Mouse (Mus musculus) T-helper 17 cell (primary cell): ENCODE measurements around the gene Incenp.
"Not testable (repeated sequence)": the region's sequence is repeated elsewhere in the genome, so short reads cannot be mapped to it uniquely, and the experiment has no call there.

ENCODE experiments used
- in situ Hi-C, 2 experiments: fragments of 300-600 bp; cut with MboI, MseI; formaldehyde crosslinking; loops; 1 replicate in 1 of 2; 2 replicates in 1 of 2; pipeline ENCODE4 v1.15.1; 2025; ENCODE audit warnings: high pct_unique_total_duplicates in 2 of 2

Gene Incenp

DNA sequence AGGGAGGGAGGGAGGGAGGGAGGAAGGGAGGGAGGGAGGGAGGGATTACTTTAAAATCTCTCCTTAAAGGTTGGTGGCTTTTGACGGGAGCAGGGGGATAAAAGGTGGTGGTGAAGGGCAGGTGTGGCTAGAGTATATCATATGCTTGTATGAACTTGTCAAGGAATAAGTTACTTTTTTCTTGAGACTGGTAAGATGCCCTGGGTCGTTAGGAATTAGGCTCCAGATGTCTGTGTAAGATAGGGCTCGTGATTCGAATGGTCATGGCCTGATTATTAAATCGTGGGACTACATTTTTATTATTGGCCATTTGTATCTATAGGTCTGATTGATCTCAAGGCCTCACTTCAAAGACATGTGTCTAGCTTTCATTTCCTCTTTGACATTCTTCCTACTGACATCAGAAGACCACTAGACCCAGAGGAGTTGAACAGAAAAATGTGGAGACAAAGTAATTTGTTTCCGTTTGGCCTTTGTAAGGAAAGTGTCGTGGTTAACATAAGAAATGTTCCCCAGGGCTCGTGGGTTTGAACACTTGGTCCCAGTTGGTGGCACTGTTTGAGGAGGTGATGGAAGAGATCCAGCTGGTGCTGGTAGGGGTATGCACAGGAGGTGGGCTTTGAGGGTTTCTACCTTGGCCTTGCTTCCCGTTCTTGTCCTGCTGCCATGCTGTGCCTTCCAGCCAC is 19.0 kb upstream of the Incenp start:
- in situ Hi-C loops = no loop called here

DNA sequence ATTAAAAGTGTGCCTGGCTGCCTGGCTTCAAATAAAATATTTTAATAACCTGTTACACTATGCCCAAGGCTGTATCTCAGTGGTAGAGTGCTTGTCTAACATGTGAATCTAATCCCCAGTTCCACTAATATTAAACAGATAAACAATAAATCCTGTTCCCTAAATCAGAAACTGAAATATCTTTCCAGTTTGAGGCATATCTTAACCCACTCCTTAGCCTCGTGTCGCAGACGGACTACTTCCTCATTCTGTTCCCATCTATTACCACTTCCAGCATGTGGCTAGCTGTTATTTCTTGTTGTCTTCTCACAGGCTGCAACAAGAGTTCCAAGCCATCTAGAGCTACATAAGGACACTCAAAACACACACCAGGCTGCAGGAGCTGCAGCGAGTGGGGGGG is 18.4 kb upstream of the Incenp start:
- in situ Hi-C loops = no loop called here

DNA sequence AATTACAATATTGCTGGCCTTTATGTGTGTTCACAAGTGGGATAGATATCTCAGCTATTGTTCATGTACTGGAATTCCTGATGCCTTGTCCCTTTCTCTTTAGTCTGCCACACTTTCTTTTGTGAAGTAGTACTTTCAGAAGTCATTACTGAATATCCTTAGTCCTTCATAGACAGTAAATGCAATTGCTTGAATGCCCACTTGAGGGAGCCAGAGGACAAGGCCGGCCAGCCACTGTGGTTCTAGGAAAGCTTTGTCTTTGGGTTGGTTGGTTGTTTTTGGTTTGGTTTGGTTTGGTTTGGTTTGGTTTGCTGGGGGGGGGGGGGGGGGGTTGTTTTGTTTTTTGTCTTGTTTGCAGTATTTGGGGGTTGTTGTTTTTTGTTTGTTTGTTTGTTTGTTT is 16.6 kb upstream of the Incenp start:
- in situ Hi-C loops = no loop called here

DNA sequence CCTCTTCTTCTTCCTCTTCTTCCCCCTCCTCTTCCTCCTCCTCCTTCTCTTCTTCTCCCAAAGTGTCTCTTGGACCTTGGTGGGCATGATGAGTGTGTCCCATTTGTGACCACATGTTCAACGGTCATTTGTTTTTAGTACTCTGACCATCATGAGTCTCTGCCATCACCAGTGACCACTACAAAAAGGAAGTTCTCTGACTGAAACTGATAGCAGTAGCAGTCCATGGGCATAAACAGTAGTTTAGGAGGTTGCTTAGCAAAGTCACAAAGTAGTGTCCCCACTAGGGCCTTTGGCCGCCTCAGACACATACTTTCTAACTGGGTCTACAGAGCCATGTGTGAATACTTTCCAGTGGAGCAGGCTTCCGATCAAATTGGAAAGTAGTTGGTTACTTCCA is 15.0 kb upstream of the Incenp start:
- in situ Hi-C loops = loop anchor here (5.0 kb wide), 3 partner anchors 78 to 278 kb away; no protein-coding TSS in a partner anchor

DNA sequence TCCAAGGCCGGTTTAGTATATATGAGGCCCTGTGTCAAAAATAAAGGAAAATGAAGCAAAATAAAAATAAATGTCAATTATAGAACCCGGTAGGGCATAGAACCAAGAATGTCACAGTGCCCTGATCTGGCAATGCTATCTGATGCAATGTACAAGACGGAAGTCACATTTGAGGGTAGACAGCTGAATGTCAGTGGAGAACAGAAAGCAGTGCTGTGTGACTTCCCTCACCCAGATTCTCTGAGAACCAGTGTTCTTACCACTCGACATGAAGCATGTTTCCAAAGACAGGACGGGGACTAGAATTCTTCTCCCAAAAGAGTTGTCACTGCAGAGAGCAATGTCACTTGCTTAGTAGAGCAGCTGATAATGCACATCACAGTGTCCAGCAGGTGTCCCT is 14.4 kb upstream of the Incenp start:
- in situ Hi-C loops = loop anchor here (5.0 kb wide), 3 partner anchors 79 to 279 kb away; no protein-coding TSS in a partner anchor

DNA sequence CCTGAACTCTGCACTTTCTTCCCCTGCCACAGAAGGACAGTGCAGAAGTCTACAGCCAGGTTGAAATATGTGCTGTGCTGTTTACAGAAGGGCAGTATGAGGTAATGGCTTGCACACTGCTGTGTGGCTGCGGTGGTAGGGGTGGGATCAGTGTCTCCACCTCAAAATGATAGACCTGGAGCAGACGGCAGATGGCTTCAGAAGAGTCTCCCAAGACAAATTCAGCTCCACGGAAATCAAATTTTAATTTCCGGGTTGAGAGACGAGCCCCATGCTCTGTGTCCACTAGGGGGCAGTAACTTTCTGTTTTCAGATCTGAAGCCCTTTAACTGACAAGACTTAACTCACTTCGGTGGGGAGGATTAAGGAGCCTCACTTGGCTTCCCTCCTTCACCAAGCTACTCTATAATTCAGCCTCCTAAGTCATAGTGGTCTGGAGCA is 12.0 kb upstream of the Incenp start:
- in situ Hi-C loops = loop anchor here (5.0 kb wide), 3 partner anchors 81 to 281 kb away; no protein-coding TSS in a partner anchor

DNA sequence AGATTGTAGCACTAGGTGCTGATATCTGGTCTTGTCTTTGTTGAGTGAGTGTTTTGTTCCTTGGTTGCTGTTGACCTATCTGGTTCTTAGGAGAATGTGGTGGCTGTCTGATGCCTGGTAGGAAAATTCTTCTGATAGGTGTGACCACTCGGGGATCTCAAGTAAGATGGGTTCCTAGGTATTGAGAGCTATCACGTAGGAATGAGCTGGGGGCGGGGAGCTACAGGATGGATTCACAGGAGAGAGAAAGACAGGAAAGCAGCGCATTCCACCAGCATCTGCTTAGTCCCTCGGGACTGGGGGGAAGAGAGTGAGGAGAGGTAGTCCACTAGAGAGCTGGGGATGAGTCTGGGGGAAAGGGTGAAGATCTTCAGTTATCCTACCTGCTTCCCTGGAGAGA is 10.0 kb upstream of the Incenp start:
- in situ Hi-C loops = no loop called here

DNA sequence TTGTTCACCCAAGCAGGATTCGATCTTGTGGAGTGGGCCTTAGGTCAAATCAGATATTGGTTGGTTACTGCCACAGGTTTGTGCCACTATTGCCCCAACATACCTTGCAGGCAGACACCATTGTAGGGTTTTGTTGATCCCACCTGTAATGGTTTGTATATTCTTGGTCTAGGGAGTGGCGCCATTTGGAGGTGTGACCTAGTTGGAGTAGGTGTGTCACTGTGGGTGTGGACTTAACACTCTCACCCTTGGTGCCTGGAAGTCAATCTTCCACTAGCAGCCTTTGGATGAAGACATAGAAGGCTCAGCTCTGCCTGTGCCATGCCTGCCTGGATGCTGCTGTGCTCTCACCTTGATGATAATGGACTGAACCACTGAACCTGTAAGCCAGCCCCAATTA is 1.3 kb upstream of the Incenp start:
- in situ Hi-C loops = not testable (repeated sequence)

DNA sequence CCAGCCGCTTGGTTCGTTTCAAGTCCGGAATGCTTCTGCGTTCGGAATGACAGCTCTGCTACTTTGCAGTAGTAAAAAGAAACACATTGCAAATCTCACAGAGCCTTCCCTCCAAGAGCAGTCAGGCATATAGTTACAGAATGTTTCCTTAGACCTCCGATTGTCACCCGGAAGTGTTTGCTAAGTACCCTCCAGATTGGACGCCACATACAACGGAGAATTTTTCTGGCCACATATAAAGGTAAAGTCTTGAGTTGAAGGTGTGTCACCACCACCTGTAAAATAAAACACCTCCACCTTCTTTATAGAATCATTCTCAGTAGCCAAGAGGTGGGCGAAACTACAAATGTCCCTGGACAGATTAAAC is 412 bp upstream of the Incenp start:
- in situ Hi-C loops = loop anchor here in 1 of 2 experiments (5.0 kb wide), 1 partner anchor 308 kb away; no protein-coding TSS in a partner anchor

DNA sequence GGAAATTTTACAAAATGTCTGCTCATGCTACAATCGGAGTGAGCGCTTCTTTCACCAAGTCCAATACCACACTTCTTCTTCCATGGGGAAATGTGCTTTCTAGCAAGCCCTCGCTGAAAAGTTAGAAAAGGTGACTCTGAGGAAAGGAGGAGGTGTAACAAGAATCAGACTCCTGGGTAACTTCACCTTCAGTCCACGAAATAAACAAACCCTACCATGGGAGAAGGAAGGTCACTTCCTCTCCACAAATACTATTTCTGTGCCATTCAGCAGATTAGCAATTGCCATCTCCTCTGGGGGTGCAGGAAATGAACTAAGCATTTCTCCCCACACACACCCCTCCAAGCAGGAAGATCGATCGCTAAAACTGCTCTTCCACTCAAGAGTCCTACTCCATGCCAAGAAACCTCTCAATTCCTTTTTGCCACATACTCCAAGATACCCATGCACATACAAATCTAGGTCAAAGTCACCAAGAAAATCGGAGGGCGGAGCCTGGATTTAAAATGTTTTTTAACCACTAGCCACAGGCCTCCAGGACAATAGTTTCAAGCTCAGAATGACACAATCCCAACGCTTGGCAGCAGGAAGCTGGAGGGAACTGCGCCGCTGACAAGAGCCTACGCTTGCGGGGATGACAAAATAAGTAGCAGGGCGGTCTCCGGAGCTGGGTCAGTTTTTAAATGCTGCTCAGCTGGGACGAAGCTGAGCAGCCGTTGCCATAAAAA is 848 bp downstream of the Incenp start:
- in situ Hi-C loops = loop anchor here in 1 of 2 experiments (5.0 kb wide), 1 partner anchor 309 kb away; no protein-coding TSS in a partner anchor

DNA sequence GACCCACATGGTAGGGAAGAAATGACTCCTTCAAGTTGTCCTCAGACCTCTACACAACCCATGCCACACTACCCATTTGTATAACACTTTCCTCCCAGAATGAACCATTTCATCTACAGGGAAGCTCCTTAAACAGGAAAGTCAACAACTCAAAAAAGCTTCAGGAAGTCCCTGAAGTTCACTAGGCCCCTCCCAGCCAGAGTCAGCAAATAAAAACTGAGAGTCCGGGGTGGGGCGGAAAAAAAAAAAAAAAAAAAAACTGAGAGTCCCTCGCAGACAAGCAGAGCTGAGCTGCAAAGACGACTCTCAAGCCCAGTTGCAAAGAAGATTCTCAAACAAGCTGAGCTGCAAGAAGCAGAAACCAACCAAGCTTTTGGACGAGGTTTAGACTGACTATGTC is 3.3 kb downstream of the Incenp start:
- in situ Hi-C loops = loop anchor here in 1 of 2 experiments (5.0 kb wide), 1 partner anchor 311 kb away; no protein-coding TSS in a partner anchor

DNA sequence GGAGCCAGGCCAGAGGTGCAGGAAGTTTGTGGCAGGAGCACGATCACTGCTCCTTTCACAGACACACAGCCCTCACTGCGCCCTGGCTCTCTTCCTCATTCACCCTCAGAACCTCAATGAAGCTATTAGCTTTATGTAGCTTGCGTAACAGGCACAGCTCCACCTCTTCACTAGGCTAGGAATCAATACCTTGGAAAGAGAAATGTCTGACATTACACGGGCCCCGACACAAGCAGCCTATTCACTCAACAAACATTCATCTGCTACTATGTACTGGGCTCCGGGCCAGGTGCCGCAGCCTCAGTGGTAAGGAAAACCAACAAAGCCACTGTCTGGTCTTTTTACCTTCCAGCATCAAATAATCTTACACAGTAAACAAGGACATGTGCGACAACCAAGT is 12.6 kb downstream of the Incenp start:
- in situ Hi-C loops = no loop called here

DNA sequence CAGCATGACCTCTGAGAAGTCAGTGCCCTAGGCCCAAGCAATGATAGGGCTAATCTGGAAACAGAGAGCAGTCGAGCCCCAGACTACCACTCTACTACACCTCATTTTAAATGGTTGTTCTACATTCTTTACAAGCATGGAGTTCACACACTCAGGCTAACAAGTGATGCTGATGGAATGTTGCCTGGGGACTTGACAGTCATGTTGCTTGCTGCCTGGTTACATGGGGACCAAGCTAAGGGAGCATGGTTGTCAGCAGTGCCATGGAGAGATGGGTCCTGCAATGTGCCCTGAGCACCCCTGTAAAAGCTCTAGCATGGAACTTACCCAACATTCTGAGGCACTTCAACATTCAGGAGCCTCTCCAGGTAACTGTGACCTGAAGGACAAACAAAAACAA is 13.0 kb downstream of the Incenp start:
- in situ Hi-C loops = no loop called here

DNA sequence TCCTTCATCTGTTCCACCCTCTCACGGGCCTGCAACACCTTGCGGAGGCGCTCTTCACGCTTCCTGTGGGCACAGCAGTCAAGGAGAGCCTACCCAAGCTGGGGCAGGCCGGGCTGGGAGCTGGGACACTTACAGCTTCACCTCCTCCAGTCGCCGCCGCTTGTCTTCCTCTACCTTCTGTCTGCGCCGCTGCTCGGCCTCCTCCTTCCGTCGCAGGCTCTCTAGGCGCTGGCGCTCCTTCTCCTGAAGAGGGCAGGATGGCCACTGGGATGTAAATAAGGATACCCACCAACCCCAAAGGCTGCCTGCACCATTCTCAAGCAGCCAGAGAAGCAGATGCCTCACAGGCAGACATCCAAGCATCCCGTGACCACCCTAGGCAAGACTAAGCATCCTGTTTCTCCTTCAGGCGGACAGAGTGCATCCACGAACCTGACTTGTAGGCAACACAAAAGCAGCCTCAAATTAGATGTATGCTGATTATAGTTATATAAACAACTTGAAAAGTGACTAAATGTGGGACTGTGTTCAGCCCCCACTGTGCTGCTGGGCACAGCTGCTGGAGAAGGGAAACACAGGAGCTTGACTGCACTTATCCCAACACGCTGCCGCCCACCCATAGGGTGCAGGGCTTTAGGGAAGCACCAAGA is 21.0 kb downstream of the Incenp start:
- in situ Hi-C loops = no loop called here

DNA sequence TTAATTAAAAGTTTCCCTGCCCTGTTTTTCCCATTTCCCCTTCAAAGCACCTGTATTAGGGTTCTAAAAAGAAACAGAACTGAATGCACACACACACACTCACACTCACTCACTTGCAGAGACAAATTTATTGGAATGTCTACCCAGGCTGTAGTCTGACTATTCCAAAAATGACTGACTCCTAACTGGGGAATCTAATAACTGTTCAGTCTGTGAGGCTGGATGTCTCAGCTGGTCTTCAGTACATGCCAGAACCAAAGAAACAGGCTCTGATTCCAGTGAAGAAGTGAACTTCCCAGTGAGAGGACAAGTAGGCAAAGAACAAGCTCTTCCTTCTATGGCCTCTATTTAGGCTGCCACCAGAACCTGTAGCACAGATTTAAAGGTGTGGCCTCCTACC is 33.9 kb downstream of the Incenp start:
- in situ Hi-C loops = loop anchor here in 1 of 2 experiments (25.0 kb wide), 1 partner anchor 1028 kb away; the partner anchor contains the start of genes AC129217.1, Bscl2 and Gng3

DNA sequence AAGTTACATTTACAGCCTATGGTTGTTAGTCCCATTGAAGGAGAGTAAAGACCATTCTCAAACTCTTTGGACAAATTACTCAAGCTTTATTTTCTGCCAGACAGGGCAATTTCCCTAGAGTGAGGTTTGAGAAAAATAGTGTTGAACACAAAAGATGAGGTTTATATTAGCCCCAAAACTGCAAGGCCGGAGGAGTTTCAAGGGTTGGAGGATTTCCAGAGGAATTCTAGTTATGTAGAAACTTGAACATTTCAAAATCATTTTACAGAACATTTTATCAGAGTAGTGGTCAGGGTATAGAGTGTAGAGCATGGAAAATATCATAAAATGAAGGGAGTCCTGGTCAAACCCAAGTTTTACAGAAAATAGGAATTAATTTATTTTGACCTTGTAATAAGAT is 34.5 kb downstream of the Incenp start:
- in situ Hi-C loops = loop anchor here in 1 of 2 experiments (25.0 kb wide), 1 partner anchor 1028 kb away; the partner anchor contains the start of genes AC129217.1, Bscl2 and Gng3

DNA sequence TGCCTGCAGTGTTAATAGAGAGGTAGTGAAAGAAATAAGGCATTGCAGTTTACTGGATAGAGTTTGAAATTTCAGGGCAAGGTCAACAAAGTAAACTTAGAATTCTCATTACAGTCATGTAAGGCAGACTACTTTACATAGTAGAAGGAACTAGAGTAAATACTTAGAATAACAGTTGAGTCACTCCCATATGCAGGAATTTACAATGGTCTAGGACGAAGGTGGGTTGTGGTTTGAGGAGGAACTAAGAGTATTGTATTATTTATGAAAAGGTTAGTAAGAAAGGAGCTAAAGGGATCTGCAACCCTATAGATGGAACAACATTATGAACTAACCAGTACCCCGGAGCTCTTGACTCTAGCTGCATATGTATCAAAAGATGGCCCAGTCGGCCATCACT is 38.5 kb downstream of the Incenp start:
- in situ Hi-C loops = loop anchor here in 1 of 2 experiments (25.0 kb wide), 1 partner anchor 1024 kb away; the partner anchor contains the start of genes AC129217.1, Bscl2 and Gng3

DNA sequence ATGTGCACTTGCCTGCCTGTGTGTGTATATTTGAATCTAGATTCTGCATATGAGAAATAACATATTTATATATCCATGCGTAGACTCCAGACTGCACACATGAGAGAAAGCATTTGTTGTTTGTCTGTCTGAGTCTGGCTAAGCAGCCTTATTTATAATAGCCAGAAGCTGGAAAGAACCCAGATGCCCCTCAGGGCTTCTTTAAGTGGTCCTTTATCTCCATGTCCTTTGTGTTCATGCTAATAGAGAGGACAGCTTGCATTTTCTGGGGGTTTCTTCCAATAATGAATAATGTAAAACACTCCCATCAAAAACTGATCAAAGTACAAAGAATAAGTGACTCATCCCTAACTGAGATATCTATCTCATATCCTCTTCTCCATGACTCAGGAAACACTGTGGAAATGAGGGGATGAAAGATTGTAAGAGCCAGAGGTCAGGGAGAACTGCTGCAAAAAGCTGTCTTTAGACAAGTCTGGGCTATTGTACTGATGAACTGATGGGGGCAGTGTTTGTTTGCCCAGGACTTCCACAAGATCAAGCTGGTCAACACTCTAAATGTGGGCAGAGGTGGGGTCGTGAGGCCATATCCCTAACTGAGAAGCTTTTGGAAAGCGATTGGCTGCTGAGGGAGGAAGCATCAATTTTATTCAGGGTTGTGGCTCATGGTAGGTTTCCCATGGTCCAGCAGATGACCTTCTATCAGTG is 49.8 kb downstream of the Incenp start:
- in situ Hi-C loops = loop anchor here (10.0 to 25.0 kb wide), 4 partner anchors 705 to 1012 kb away; partner anchors contain the start of genes AC129217.1 (in 1 of the 2), Bscl2 (in 1 of the 2), Gng3 (in 1 of the 2) and Lrrn4cl (in 1 of the 2)

DNA sequence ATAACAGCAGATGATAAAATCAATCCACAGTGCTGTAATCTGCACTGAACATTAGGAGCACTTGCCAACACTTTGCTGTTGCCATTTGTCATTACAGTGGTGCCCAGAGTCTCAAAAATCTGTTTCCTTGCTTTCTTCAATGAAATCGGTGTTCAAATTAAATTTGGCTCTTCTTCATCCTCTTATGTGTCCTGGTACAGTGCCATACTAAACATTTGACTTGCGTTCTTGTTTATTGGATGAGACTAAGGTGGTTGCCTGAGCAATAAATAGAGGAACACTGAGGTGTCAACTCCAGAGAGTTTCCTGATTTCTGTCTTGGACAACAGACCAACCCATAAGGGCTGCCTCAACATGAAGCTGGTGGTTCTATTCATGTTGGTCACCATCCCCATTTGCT is 52.1 kb downstream of the Incenp start, which contains the start of gene Scgb2a2:
Gene Scgb2a2, plus strand, starts transcription at position 301 of the 400 bp plus-strand sequence.
- in situ Hi-C loops = loop anchor here (10.0 to 25.0 kb wide), 3 partner anchors 702 to 992 kb away; partner anchors contain the start of gene Lrrn4cl (in 1 of the 2)

DNA sequence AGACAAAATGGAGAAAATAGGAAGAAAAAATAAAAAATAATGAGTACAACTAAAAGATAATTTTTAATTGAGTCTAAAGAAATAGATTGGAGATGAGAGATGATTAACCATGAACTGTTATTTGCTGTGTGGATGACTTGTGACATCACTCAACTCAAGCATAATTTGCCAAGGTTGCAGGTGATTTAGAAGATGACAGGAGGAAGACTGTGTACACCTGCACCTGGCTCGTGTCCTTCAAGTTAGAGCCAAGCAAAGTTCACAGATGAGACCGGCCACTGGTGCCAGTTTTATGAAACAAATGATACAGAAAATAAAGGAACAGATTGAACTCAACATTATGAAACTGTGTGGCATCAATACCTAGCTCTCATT is 62.0 kb downstream of the Incenp start:
- in situ Hi-C loops = loop anchor here in 1 of 2 experiments (25.0 kb wide), 1 partner anchor 825 kb away; no protein-coding TSS in a partner anchor
